Mouse (Mus musculus): ENCODE data around the gene Gm9964. TPM values are rescaled to one million over a fixed set of nuclear protein-coding genes. Genes with fewer than 3 reads are reported as not detected.

Gm9964 gene
- polyA plus RNA-seq, 2 experiments: not detected

DNA sequence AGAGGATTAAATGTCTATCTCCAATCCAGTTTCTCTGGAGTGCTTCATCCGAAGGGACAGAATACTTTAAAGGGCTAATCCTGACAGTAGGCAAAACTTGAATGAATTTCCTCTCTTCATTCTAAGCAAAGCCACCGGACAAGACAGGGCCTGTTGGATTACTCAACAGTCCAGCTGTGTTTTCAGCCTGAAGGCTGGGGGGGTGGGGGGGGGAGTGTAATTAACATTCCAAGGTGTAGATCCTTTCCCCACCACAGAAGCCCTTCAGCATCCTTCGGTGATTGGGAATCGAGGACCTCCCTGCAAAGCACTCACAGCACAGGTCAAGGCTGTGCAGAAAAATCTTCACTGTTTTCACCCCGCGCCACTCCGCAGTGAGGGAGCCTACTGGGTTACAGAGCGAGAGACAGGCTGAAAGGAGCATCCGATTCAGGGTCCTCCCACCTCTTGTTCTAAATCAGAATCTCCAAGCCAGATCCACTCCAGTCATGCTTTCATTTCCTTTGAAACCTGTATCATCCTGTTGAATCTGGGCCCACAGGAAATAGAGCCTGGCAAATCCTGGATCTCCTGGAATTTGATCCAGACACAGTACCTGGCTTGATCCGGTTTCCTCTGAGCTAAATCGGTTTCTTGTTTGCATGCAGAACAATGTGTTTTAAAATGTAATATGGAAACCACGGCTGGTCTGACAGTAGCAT lies 27.4 kb upstream of the Gm9964 start:
- no peaks in the 10 kb centered on the region for H3K36me3 ChIP-seq (ENCODE audit: control insufficient read depth, insufficient read depth, low read length)
- 45% methylated on average over 12 of the region's 12 CpGs for WGBS
- no peaks in the 10 kb centered on the region for H3K4me1 ChIP-seq (ENCODE audit: control insufficient read depth, insufficient read depth, low read length)
- H3K9me3 ChIP-seq (ENCODE audit: control insufficient read depth, low read length): no peaks in the 10 kb centered on the region
- no peak overlapping the region for H3K27ac ChIP-seq (replicated peaks; ENCODE audit: low read depth, low read length)
- DNase-seq (ENCODE audit: low spot score) (peak; percentile 27), ATAC-seq (ENCODE audit: low FRiP score, low read depth) (no peak)
- no peak overlapping the region for H3K9ac ChIP-seq (ENCODE audit: low read depth, low read length, severe bottlenecking)
- no peak for TF ChIP-seq POLR2A (IDR thresholded peaks at IDR 0.05; ENCODE audit: borderline replicate concordance, extremely low read depth, insufficient read depth, insufficient read length)
- no peak overlapping the region for H3K4me3 ChIP-seq (replicated peaks; ENCODE audit: low read length)
- H3K27me3 ChIP-seq (ENCODE audit: control insufficient read depth, insufficient read depth, low read length): no peaks in the 10 kb centered on the region
- no peak overlapping the region for H3K4me2 ChIP-seq (replicated peaks; ENCODE audit: low read depth, low read length, severe bottlenecking)

GRCm38 (mm10) chr11:79319807-79320206 lies 23.1 kb upstream of the Gm9964 start:
- no peaks in the 10 kb centered on the region for H3K27me3 ChIP-seq (ENCODE audit: control insufficient read depth, insufficient read depth, low read length)
- ATAC-seq (ENCODE audit: low FRiP score, low read depth): no peak
- H3K27ac ChIP-seq (replicated peaks; ENCODE audit: low read depth, low read length): no peak overlapping the region
- 82% methylated on average over 7 of the region's 7 CpGs for WGBS
- no peaks in the 10 kb centered on the region for H3K9me3 ChIP-seq (ENCODE audit: control insufficient read depth, low read length)
- no peak for DNase-seq (ENCODE audit: low spot score)
- no peaks in the 10 kb centered on the region for H3K36me3 ChIP-seq (ENCODE audit: control insufficient read depth, insufficient read depth, low read length)
- H3K9ac ChIP-seq (ENCODE audit: low read depth, low read length, severe bottlenecking): no peak overlapping the region
- no peak overlapping the region for H3K4me2 ChIP-seq (replicated peaks; ENCODE audit: low read depth, low read length, severe bottlenecking)
- peaks cover 12% of the 10 kb centered on the region for H3K4me1 ChIP-seq (ENCODE audit: control insufficient read depth, insufficient read depth, low read length)
- no peak for TF ChIP-seq POLR2A (IDR thresholded peaks at IDR 0.05; ENCODE audit: borderline replicate concordance, extremely low read depth, insufficient read depth, insufficient read length)
- H3K4me3 ChIP-seq (replicated peaks; ENCODE audit: low read length): no peak overlapping the region

GRCm38 (mm10) chr11:79316807-79317345 lies 20.2 kb upstream of the Gm9964 start:
- WGBS: 74% methylated on average over 8 of the region's 8 CpGs
- TF ChIP-seq POLR2A (IDR thresholded peaks at IDR 0.05; ENCODE audit: borderline replicate concordance, extremely low read depth, insufficient read depth, insufficient read length): no peak

DNA sequence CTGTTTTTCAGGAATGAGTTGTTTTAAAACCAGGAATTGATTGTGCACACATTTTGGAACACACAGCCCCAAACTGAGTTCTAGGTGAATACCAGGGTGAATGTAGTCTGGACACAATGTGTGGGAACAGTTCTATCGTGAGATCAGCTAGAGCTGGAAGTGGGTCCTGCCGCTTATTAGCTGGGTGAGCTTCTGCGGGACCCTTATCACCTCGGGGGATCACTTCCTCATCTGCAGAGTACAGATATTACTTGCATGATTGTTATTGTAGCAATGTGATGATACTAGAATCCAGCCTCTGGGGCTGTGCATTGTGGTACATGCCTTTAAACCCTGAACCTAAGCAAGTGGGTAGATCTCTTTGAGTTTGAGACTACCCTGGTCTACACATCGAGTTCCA lies 13.8 kb upstream of the Gm9964 start:
- no peak overlapping the region for H3K4me3 ChIP-seq (replicated peaks; ENCODE audit: low read length)
- no peaks in the 10 kb centered on the region for H3K9me3 ChIP-seq (ENCODE audit: control insufficient read depth, low read length)
- DNase-seq (ENCODE audit: low spot score): no peak
- no peak for ATAC-seq (ENCODE audit: low FRiP score, low read depth)
- no peaks in the 10 kb centered on the region for H3K27me3 ChIP-seq (ENCODE audit: control insufficient read depth, insufficient read depth, low read length)
- H3K9ac ChIP-seq (ENCODE audit: low read depth, low read length, severe bottlenecking): no peak overlapping the region
- no peak for TF ChIP-seq POLR2A (IDR thresholded peaks at IDR 0.05; ENCODE audit: borderline replicate concordance, extremely low read depth, insufficient read depth, insufficient read length)
- no peak overlapping the region for H3K4me2 ChIP-seq (replicated peaks; ENCODE audit: low read depth, low read length, severe bottlenecking)
- H3K36me3 ChIP-seq (ENCODE audit: control insufficient read depth, insufficient read depth, low read length): no peaks in the 10 kb centered on the region
- WGBS: 88% methylated on average over 5 of the region's 5 CpGs
- H3K27ac ChIP-seq (replicated peaks; ENCODE audit: low read depth, low read length): no peak overlapping the region
- peaks cover 13% of the 10 kb centered on the region for H3K4me1 ChIP-seq (ENCODE audit: control insufficient read depth, insufficient read depth, low read length)

More at GRCm38 (mm10) chr11:79316807-79317345, 20.2 kb upstream of the Gm9964 start:
- Histone ChIP-seq H3K4me1 (ENCODE audit: control insufficient read depth, insufficient read depth, low read length) (peaks cover 12% of the 10 kb centered on the region), H3K27ac (replicated peaks; ENCODE audit: low read depth, low read length) (no peak overlapping the region), H3K9me3 (ENCODE audit: control insufficient read depth, low read length) (no peaks in the 10 kb centered on the region), H3K4me2 (replicated peaks; ENCODE audit: low read depth, low read length, severe bottlenecking) (no peak overlapping the region), H3K4me3 (replicated peaks; ENCODE audit: low read length) (no peak overlapping the region), H3K9ac (ENCODE audit: low read depth, low read length, severe bottlenecking) (no peak overlapping the region), H3K27me3 (ENCODE audit: control insufficient read depth, insufficient read depth, low read length) (no peaks in the 10 kb centered on the region), H3K36me3 (ENCODE audit: control insufficient read depth, insufficient read depth, low read length) (no peaks in the 10 kb centered on the region)
- DNase-seq (ENCODE audit: low spot score) (peak; percentile 20), ATAC-seq (ENCODE audit: low FRiP score, low read depth) (no peak)

- DNase-seq (ENCODE audit: low spot score): no peak
- Histone ChIP-seq H3K4me1 (ENCODE audit: control insufficient read depth, insufficient read depth, low read length) (peaks cover 13% of the 10 kb centered on the region), H3K36me3 (ENCODE audit: control insufficient read depth, insufficient read depth, low read length) (no peaks in the 10 kb centered on the region), H3K4me2 (replicated peaks; ENCODE audit: low read depth, low read length, severe bottlenecking) (no peak overlapping the region), H3K9me3 (ENCODE audit: control insufficient read depth, low read length) (no peaks in the 10 kb centered on the region), H3K4me3 (replicated peaks; ENCODE audit: low read length) (no peak overlapping the region), H3K27ac (replicated peaks; ENCODE audit: low read depth, low read length) (peak overlapping the region; percentile 79), H3K9ac (ENCODE audit: low read depth, low read length, severe bottlenecking) (no peak overlapping the region), H3K27me3 (ENCODE audit: control insufficient read depth, insufficient read depth, low read length) (no peaks in the 10 kb centered on the region)
- no peak for ATAC-seq (ENCODE audit: low FRiP score, low read depth)
- WGBS: 65% methylated on average over 9 of the region's 9 CpGs
- no peak for TF ChIP-seq POLR2A (IDR thresholded peaks at IDR 0.05; ENCODE audit: borderline replicate concordance, extremely low read depth, insufficient read depth, insufficient read length)
Observed at GRCm38 (mm10) chr11:79307560-79308200, 11.0 kb upstream of the Gm9964 start.
